Mouse (Mus musculus) liver, embryonic 15.5 days (tissue): Measurements from ENCODE around the gene 2310057J18Rik. TPM values are rescaled to one million over a fixed set of nuclear protein-coding genes. Genes with fewer than 3 reads are reported as not detected.
"Not testable (repeated sequence)": the region's sequence is repeated elsewhere in the genome, so short reads cannot be mapped to it uniquely, and the experiment has no call there.

Experiments used
- ATAC-seq: fragments of 200-750 bp; cut with Nextera tagmentation; 2 replicates; pipeline ENCODE4 v1.8.0; 2017; ENCODE audit warnings: moderate number of reproducible peaks, mild to moderate bottlenecking, moderate library complexity; ENCODE audit not compliant: insufficient read depth
- H3K27ac ChIP-seq: fragments of 300-500 bp; sonication (generic); replicated peaks from 2 replicates; pipeline ENCODE4 v1.5.1; 2015; ENCODE audit warnings: mild to moderate bottlenecking, inconsistent platforms
- H3K27me3 ChIP-seq: fragments of 300-500 bp; sonication (generic); 2 replicates; pipeline ENCODE4 v1.6.1; 2015; ENCODE audit warnings: mild to moderate bottlenecking, inconsistent platforms
- H3K36me3 ChIP-seq: fragments of 300-500 bp; sonication (generic); replicated peaks from 2 replicates; pipeline ENCODE4 v1.6.1; 2015; ENCODE audit warnings: moderate library complexity, mild to moderate bottlenecking, inconsistent platforms
- H3K4me1 ChIP-seq: fragments of 300-500 bp; sonication (generic); replicated peaks from 2 replicates; pipeline ENCODE4 v1.6.1; 2015; ENCODE audit warnings: inconsistent platforms
- H3K4me2 ChIP-seq: fragments of 300-500 bp; sonication (generic); 2 replicates; pipeline ENCODE4 v1.6.1; 2015; ENCODE audit warnings: moderate library complexity, mild to moderate bottlenecking, inconsistent platforms
- H3K4me3 ChIP-seq: fragments of 300-500 bp; sonication (generic); replicated peaks from 2 replicates; pipeline ENCODE4 v1.5.1; 2015; ENCODE audit warnings: mild to moderate bottlenecking, inconsistent platforms
- H3K9ac ChIP-seq: fragments of 300-500 bp; sonication (generic); 2 replicates; pipeline ENCODE4 v1.6.1; 2015; ENCODE audit warnings: moderate library complexity, mild to moderate bottlenecking, inconsistent platforms
- H3K9me3 ChIP-seq: fragments of 300-500 bp; sonication (generic); replicated peaks from 2 replicates; pipeline ENCODE4 v1.6.1; 2016; ENCODE audit warnings: inconsistent platforms
- WGBS: fragments of 180-500 bp; shearing (Covaris S2); methylation state at CpG from one replicate; pipeline ENCODE4 v1.1.7; 2015; ENCODE audit warnings: mixed read lengths; ENCODE audit not compliant: insufficient replicate concordance; 5-methylcytosine and 5-hydroxymethylcytosine counted together
- polyA plus RNA-seq: library from polyadenylated mRNA; unstranded; fragments of >200 nt; fragmentation: Nextera tagmentation; extraction: Ambion mirVana; gene quantifications from 2 replicates; pipeline ENCODE4 v1.2.1, GENCODE M21; 2015

2310057J18Rik gene
- polyA plus RNA-seq = not detected in 2 replicates

- Histone ChIP-seq H3K4me2 (no peak within 1 kb of the TSS), H3K4me1 (no peaks in the 10 kb centered on the region), H3K4me3 (no peak within 1 kb of the TSS), H3K9ac (no peak within 1 kb of the TSS), H3K27me3 (no peaks in the 10 kb centered on the region), H3K36me3 (no peaks in the 10 kb centered on the region), H3K9me3 (no peaks in the 10 kb centered on the region), H3K27ac (no peak within 1 kb of the TSS)
- WGBS = 60% methylated on average over 3 of the region's 3 CpGs
- ATAC-seq = no peak
These were observed at the start of gene 2310057J18Rik for GRCm38 (mm10) chr10:28986203-28986602. TSS of gene 2310057J18Rik (minus strand) at chr10:28986303.

- not testable (repeated sequence) for H3K4me3 ChIP-seq, H3K4me1 ChIP-seq, H3K27ac ChIP-seq, H3K27me3 ChIP-seq, H3K4me2 ChIP-seq, H3K9ac ChIP-seq, ATAC-seq, H3K36me3 ChIP-seq, H3K9me3 ChIP-seq
- WGBS = 77% methylated on average over 12 of the region's 20 CpGs
These were observed 43.9 kb upstream of the 2310057J18Rik start for GRCm38 (mm10) chr10:29029960-29030359.

- H3K27ac ChIP-seq = no peak overlapping the region
- no peaks in the 10 kb centered on the region for H3K9me3 ChIP-seq
- no peak overlapping the region for H3K4me2 ChIP-seq
- H3K36me3 ChIP-seq = no peaks in the 10 kb centered on the region
- no peak overlapping the region for H3K4me3 ChIP-seq
- WGBS = 56% methylated on average over 7 of the region's 7 CpGs
- H3K9ac ChIP-seq = no peak overlapping the region
- ATAC-seq = no peak
- no peaks in the 10 kb centered on the region for H3K27me3 ChIP-seq
- H3K4me1 ChIP-seq = no peaks in the 10 kb centered on the region
These were observed 33.6 kb upstream of the 2310057J18Rik start for GRCm38 (mm10) chr10:29019496-29020270.

- H3K27me3 ChIP-seq = no peaks in the 10 kb centered on the region
- H3K4me2 ChIP-seq = no peak overlapping the region
- no peak for ATAC-seq
These were observed 11.7 kb upstream of the 2310057J18Rik start for GRCm38 (mm10) chr10:28997776-28998175.

GRCm38 (mm10) chr10:28988990-28989389 lies 2.9 kb upstream of the 2310057J18Rik start:
- no peaks in the 10 kb centered on the region for H3K9me3 ChIP-seq
- H3K36me3 ChIP-seq = no peaks in the 10 kb centered on the region
- no peaks in the 10 kb centered on the region for H3K4me1 ChIP-seq
- H3K4me3 ChIP-seq = no peak overlapping the region
- no peak overlapping the region for H3K4me2 ChIP-seq
- H3K27me3 ChIP-seq = no peaks in the 10 kb centered on the region
- H3K27ac ChIP-seq = no peak overlapping the region
- no peak for ATAC-seq
- 42% methylated on average over 2 of the region's 2 CpGs for WGBS
- H3K9ac ChIP-seq = no peak overlapping the region

More at GRCm38 (mm10) chr10:28997776-28998175, 11.7 kb upstream of the 2310057J18Rik start:
- Histone ChIP-seq H3K4me1 (no peaks in the 10 kb centered on the region), H3K4me3 (no peak overlapping the region), H3K9ac (no peak overlapping the region), H3K27ac (no peak overlapping the region), H3K36me3 (no peaks in the 10 kb centered on the region), H3K9me3 (no peaks in the 10 kb centered on the region)

GRCm38 (mm10) chr10:28968189-28968588 lies 17.9 kb downstream of the 2310057J18Rik start:
- H3K27me3 ChIP-seq = no peaks in the 10 kb centered on the region
- WGBS = 67% methylated on average over 1 of the region's 1 CpGs
- no peak for ATAC-seq

GRCm38 (mm10) chr10:28955138-28955537 lies 31.0 kb downstream of the 2310057J18Rik start:
- no peak for ATAC-seq
- Histone ChIP-seq H3K4me1 (no peaks in the 10 kb centered on the region), H3K36me3 (no peaks in the 10 kb centered on the region), H3K27ac (no peak overlapping the region), H3K9me3 (no peaks in the 10 kb centered on the region), H3K9ac (no peak overlapping the region), H3K4me2 (no peak overlapping the region), H3K27me3 (no peaks in the 10 kb centered on the region), H3K4me3 (no peak overlapping the region)
- WGBS = 39% methylated on average over 4 of the region's 4 CpGs

More at GRCm38 (mm10) chr10:28968189-28968588, 17.9 kb downstream of the 2310057J18Rik start:
- Histone ChIP-seq H3K36me3 (no peaks in the 10 kb centered on the region), H3K9ac (no peak overlapping the region), H3K9me3 (no peaks in the 10 kb centered on the region), H3K27ac (no peak overlapping the region), H3K4me2 (no peak overlapping the region), H3K4me3 (no peak overlapping the region), H3K4me1 (no peaks in the 10 kb centered on the region)

GRCm38 (mm10) chr10:28954515-28954914 lies 31.6 kb downstream of the 2310057J18Rik start:
- Histone ChIP-seq H3K9ac (no peak overlapping the region), H3K27me3 (no peaks in the 10 kb centered on the region), H3K4me3 (no peak overlapping the region), H3K4me2 (no peak overlapping the region), H3K27ac (no peak overlapping the region), H3K36me3 (no peaks in the 10 kb centered on the region), H3K4me1 (no peaks in the 10 kb centered on the region), H3K9me3 (no peaks in the 10 kb centered on the region)
- WGBS = 52% methylated on average over 4 of the region's 4 CpGs
- ATAC-seq = no peak

Other genes starting within 250 kb of the 2310057J18Rik start
- 0.08 and 0.10 TPM in 2 replicates for gene Soga3, start 157.5 kb upstream of the 2310057J18Rik start, polyA plus RNA-seq
- gene Gm49353, start 212.7 kb upstream of the 2310057J18Rik start, polyA plus RNA-seq = not detected in 2 replicates
- 0.05 TPM in 1 of 2 replicates, not detected in the other for gene 9330159F19Rik, start 225.3 kb upstream of the 2310057J18Rik start, polyA plus RNA-seq